Mouse (Mus musculus): ENCODE data around the gene 2310057J18Rik.

DNA sequence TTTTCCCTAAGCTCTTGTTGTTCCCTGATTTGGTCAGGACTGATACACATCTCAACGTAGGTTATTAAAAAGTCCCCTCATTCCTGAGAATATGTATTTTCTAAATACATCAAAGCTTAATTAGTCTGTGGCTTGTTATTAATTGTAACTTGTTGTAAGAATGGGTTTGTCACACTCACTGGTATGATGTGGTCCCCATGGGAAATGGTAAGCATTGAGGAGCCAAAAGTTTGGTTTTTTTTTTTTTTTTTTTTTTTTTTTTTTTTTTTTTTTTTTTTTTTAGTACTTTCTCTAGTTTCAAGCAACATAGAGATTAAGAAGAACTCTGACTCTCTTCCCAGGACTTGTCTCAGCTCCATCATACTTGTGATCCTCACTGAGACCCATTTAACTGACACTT lies 17.9 kb downstream of the 2310057J18Rik start:
- TF ChIP-seq POLR2A (IDR thresholded peaks at IDR 0.05; ENCODE audit: low read depth, low read length) (no peak), CTCF (IDR thresholded peaks at IDR 0.05; ENCODE audit: extremely low read depth, insufficient read depth, insufficient read length, insufficient replicate concordance) (no peak)

Data from spleen, adult 2 months (tissue).